Mouse (Mus musculus) frontal cortex, adult (tissue): Measurements from ENCODE around the gene Hmcn2.
A peak's percentile ranks its signal among the peaks of the same experiment; 100 is the strongest.

Experiments used
- ATAC-seq: cut with Nextera tagmentation; 2 replicates; pipeline ENCODE4 v1.9.2; 2017; ENCODE audit warnings: mild to moderate bottlenecking, moderate library complexity, mixed read lengths; ENCODE audit not compliant: low TSS enrichment

The Hmcn2 gene

DNA sequence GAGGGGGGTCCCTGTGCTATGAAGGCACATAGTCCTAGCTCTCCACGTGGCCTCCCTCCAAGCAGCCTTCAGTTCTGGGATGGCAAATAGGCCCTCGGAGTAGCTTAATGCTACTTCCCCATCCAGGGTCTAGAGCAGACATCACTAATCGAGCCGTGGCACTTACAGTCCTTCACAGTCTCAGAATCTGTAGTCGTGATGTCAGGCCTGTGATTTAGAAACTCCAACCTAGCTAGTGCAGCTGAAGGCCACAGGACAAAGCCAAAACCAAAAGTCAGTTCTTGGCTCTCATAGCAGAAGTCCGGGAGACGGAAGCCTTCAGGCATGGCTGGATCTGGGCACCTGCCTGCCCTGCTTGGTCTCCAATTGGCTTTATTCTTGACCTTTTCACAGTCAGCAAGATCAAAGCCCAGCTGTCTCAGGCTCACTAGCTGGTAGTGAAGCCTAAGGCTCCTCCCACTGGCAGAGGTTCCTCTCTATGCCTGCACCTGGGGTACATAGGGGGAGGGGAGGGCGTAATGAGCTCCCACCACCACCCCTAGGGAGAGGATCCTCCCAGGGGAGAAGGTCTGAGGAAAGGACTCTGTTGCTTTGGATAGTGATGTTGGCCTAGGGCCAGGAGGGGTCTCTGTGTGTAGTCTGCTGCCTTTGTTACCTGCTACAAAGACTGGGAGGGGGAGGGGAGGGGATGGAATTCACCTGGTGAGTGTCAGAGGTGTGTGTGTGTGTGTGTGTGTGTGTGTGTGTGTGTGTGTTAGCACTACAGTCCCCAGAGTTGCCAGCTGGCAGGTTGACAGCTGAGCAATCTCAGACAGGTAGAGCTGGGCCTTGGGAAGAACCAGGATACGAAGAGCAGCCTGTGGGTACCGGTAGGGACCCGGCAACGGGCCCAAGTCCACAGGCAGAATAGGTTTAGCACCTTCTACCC lies 163.3 kb downstream of the Hmcn2 start:
- ATAC-seq = no peak

DNA sequence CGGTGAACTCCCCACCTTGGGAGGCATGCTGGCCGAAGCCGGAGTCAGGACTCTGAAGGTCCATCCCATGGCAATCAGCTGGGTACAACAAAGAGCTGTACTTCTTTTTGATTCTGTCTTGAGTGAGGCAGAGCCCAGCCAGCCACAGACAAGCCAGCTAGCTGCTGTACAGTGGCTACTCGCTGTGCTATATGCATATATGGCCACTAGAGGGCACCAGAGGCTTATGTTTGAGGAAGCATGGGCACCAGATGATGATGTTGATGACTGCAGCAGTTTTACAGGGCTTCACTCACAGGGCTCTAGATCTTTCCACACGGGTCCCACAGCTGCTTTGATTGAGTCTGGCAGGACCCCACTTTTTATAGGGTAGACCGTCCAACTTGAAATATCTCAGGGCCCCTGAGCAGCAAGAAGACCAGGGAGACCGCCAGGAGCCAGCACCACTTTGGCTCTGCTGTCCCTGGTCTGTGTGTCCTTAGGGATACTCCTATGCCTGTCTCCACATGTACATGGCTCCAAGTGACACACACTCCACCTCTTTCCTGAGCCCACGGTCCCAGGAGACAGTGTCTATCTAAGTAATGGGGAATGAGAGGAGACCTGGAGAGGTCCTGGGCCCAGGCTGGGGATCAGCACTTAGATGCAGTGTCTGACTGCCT lies 168.8 kb downstream of the Hmcn2 start:
- peak; percentile 95 for ATAC-seq

DNA sequence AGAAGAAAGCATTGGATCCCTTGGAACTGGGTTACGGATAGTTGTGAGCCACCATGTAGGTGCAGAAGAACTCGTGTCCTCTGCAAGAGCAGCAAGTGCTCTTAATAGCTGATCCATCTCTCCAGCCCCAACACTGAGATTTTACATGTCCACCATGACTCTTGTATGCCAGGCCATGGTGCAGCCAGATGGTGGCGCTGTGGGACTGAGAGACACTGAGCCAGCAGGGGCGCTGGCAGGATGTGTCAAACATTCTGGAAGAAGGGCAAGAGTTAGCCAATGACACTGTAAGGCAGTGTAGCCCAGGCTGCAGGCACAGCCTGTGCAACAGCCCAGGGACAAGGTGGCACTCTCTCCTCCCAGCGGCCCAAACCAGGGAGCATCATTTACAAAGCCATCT lies 170.0 kb downstream of the Hmcn2 start:
- ATAC-seq = peak; percentile 44; the same call in 1 of the 2 replicates

DNA sequence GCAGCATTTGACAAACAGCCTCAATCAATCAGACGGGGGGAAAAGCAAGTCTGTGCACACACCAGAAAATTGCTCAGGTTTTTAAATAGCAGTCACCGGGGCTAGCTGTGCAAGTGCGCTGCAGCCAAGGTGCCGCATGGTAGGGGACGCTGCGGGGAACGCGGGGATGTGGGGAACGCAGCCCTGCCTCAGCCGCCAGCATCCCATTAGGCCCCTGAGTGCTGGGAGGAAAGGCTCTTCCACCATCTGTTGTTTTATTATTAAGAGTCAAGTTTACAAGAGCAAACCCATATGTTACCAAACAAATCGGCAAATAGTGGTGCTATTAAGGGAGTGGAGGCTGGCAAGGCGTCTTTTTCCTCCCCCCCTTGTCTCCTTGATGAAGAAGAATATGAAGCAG lies 175.0 kb downstream of the Hmcn2 start:
- no peak for ATAC-seq

DNA sequence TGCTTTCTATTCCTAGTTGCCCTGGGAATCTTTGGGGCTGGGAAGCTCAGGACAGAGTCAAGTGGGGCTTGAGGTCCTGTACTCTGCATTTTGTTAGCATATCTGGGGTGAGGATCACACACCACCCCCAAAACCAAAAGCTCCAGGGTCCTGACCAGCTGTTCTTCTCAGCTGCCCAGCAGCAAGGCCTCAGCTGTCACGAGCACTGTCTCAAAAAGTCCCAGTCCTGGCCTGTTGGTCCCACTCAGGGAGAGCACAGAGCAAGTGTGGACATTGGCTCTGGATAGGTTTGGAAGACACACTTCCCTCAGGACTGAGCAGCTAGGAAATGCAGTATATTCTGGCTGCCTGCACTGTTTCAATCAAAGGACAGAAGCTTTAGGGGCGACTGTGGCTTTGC lies 176.3 kb downstream of the Hmcn2 start:
- no peak for ATAC-seq

DNA sequence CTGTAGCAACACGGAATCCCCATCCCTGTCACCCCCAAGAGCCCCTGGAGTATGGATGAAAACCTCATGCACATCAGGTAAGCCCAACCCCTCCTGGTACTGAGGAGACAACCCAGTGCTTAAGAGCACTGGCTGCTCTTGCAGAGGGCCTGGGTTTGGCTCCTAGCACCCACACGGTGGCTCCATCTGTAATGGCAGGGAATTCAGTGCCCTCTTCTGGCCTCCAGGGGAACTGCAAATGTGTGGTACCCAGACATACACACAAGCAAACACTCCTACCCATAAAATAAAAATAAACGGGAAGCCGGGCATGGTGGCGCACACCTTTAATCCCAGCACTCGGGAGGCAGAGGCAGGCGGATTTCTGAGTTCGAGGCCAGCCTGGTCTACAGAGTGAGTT lies 178.1 kb downstream of the Hmcn2 start:
- no peak for ATAC-seq

DNA sequence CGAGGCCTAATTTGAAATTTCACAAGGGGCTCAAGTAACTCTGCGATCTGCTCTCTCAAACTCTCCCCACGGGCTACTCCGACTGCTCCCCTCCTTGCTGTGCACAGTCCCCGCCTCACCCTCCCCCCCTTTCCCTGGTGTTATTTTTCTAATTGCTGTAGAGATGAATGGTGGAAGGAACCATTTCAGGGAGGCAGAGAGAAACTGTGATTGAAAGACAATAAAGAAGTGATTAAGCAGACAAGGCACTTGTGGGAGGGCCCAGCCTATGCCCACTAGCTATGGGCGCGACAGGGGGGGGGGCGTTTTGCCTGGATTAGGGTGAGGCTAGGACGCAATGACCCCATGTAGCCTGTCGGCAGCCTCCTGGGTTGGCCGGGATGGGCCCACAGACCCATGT lies 179.0 kb downstream of the Hmcn2 start:
- no peak for ATAC-seq

DNA sequence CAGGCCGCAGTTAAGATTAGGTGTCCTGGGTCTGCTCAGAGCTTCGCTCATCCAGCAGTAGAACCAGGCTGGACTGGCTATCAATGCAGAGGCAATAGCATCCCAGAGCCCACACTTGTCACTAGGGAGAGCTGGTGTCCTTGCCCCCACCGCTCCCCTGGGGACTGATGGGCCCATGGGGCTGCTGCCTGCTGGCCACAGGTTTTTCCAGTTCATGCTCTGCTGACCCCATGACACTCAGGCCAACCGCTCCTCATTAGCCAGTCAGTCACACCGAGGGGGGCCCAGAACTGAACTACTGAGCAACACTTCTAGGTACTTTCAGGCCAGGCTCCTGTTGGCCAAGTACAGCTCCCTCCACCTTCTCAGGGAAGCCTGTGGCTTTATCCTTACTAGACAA lies 180.1 kb downstream of the Hmcn2 start:
- no peak for ATAC-seq

DNA sequence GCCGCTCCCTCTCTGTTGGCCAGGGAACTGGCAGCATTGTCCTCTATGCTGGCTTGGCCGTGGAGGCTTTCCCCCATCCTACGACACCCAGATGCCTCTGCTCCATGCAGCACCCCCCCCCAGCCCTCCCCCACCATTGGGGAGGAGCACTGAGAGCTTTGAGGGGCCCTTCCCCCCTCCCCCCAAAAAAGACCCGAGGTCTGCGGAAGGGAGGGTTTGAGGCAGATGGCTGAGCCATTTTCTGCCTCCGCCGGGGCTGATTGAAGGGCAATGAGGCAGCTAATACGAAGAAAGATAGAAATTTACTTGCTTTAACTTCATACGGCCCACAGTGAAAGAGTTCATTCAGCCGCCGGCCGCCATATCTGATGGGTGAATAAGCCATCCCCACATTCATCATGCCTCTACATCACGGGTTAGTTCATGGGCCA lies 180.8 kb downstream of the Hmcn2 start:
- no peak for ATAC-seq

DNA sequence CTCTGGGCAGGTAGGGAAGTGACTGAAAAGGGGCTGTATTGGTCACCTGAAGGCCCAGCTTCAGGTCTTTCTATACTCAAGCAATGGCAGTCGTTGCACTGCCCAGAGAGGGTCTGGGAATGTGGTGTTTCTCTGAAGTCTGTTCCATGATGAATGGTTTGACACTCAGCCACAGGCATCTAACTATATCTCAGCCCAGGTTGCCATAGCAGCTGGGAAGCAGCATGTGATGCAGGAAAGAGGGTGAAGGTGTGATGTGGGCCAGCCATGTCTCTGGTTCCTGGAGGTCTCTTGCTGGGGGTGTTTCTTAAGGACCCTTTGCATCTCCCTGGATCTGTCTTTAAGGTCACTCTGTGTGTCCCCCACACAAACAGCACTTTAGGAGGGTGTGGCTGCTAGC lies 181.9 kb downstream of the Hmcn2 start:
- peak; percentile 76 for ATAC-seq

DNA sequence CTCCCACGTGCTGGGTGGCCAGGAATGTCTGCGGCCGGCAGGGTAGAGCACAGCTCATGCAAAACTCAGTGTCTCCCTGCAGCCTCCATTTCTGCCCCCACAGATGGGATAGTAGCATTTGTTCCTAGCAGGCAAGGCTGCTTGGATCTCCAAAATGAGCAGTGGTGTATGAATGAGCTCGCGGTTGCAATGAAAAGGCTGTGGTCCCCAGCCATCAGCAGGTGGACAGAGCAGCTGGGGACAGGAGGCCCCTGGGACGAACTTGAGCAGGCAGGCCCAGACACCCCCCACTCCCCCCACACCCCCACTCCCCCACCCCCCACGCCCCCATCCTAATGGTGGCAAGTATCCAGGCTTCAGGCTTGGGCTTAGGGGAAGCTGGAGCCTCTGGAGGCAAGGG lies 182.9 kb downstream of the Hmcn2 start:
- ATAC-seq = peak; percentile 42; the same call in 1 of the 2 replicates

DNA sequence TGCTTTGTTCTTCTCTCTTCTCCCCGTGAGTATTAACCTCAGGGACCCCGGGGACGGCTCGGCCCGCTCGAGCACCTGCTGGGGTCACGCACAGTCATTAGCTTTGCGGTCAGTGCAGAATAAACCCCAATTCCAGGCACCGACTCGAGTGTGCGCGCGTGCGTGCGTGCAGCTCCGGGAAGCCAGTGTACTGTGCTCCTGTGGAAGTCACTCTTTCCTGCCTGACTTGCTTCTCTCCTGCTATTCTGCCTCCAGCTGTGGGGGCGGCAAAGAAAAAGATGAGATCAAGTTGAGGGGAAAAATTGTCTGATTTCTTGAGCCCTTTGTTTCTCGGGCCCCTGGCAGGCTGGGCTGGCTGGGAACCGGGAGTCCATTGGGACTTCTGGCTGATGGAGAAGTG lies 183.4 kb downstream of the Hmcn2 start:
- ATAC-seq = peak; percentile 66; the same call in 1 of the 2 replicates

DNA sequence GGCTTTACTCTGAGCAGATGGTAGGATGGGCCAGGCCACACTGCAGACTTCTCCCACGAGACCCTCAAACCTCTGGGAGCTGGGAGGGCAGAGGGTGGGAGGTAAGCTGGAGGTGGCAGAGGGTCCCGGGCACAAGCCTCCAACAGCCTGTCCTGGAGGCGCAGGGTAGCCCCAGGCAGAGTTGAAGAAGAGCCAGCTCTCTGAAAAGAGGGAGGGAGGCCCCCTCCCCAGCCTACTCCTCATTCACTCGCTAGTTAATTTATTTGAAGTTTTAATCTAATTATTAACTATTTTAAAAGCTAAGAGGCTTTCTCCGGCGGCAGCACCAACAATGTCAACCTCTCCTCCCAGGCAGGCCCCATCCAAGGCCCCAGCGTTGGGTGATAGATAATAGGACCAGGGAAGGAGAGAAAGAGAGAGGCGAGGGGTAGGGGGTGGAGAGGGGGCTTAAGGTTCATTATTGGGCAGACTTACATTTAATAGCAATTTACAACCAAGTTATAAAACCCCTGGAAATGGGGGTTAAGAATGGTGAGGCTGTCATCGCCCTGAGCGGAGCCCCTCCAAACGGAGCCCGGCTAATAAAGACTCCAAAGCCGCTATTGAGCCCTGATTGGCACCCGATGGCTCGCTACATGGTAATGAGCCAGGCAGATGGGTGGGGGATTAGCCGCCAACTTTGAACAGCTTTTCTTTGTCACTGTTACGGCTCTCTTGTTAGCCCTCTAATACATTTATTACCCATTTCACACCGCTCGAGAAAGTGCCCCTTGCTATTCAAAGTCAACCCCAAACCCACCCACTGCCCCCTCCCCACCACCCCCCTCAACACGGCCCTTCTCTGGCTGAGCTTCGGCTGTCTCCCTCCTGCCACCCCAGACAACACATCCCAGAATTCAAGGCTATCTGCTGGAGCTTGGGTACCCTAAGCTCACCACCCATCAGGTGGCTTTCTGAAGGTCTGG lies 185.4 kb downstream of the Hmcn2 start:
- ATAC-seq = no peak

DNA sequence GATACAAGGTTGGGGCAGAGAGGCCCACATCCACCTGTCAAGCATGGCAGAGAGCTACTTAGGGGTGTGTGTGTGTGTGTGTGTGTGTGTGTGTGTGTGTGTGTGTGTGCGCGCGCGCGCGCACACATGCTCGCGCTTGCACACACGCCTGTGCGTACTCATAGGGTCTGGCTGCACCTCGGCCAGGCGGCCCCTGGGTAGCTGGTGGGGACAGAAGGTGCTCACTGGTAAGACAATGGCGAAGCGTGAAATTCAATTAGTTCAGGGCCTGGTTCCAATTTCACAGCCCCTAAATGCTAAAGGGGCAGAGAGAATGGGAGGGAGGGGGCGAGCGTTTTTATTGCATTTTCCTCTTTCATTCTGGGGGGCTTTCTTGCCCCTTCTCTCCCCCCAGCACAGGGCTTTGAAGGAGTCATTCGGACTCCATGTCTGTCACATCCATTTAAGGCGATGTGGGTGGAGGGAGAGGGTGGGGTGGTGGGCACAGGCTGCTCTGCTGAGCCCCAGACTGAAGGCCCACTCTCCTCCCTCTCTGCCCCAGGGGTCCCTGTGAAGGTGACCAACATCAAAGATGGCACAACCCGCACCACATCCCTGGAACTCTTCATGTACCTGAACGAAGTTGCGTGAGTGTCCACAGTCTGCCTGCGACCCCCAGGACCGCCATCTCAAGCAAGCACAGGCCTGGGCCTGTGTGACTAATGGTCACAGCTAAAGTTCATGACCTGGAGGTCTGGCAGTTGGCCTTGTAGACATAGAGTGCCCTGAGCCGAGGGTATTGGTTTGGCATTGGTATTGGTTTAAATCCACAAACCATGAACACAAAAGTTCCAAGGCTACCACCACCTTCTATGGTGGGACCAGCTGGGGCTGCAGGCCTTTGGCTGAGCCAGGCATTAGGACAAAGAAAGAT lies 186.3 kb downstream of the Hmcn2 start:
- no peak for ATAC-seq

DNA sequence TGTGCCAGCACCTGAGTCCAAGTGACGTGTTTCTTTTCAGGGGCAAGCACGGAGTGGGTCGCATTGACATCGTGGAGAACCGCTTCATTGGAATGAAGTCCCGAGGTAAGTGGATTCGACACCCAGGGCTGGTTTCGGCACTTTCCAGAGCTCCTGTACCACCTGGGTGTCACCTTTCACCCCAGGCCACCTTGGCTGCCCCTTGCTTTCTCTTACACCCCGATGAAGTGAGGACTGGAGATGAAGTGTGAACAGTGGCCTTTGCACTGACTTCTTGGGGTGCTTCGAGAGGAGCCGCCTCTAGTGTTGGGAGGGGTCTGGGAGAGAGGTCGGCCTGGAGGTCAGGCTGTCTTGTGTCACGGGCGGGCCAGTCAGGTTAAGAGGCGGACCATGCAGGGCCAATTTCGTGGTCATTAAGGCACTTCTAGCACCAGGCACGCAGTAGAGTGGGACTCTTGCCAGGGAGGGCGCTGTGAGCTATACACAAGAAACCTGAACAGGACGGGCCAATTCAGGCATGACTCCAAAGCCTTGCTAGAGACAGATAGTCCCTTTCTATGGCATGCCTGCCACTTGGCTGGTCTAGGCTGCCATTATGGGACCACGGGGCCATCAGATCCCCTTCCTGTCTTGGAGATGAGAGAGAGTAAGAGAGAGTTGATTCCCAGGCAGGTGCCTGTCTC lies 187.4 kb downstream of the Hmcn2 start:
- no peak for ATAC-seq

DNA sequence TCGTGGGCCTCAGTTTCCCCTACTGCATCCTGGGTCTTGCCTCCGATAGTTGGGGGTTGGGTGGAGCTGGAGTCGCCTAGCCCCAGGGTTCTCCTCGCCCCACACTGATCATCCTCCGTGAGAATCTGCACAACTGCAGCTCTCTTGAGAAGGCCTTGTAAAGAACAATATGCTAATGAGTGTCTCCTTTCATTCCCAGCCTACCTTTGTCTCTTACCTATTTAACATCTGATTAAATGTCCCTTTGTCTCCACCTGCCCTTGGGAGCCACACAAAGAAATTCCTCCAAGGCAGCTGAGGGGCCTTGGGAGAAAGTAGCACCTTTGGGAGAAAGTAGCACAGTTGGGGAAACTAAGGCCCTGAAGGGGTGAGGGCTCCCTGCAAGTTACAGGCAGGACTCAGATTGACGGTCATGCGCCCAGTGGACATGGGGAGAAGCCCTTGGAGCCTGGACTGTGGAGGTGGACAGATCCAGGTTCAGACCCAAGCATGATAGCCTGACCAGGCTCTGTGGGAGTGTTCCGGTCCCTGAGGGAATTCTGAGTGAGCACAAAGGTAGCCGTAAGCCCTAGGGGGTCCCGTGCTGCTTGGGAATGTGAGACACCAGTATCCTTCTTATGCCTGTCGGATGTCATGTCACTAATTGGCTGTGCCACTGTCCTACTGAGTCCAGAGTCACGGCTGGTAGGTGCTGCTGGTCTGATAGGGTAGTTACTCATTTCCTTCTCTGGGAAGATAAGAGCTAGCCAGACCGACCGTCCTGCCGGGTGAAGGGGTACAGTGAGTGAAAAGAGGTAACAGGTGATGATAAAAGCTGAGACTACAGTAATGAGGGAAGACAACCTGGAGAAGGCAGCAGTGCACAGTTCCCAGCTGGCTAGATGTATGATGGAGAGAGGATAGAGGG lies 188.7 kb downstream of the Hmcn2 start:
- ATAC-seq = no peak

DNA sequence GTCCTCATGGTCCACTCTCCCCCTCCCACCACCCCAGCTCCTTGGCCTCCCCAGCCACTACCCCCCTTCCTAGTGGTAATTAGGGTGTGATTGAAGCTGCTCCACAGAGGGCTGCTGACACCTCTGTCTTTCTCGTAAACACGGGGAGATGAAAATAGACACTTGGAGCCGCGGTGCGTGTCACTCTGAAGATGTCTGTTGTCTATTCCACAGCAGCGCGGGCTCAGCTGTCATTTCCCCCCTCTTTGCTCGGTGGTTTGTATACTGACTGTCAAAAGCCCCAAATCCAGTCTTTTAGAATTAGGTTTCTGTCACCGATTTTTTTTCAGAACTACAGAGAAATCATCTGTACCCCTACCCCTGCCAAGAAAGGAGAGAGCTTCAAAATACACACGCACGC lies 191.3 kb downstream of the Hmcn2 start:
- no peak for ATAC-seq

DNA sequence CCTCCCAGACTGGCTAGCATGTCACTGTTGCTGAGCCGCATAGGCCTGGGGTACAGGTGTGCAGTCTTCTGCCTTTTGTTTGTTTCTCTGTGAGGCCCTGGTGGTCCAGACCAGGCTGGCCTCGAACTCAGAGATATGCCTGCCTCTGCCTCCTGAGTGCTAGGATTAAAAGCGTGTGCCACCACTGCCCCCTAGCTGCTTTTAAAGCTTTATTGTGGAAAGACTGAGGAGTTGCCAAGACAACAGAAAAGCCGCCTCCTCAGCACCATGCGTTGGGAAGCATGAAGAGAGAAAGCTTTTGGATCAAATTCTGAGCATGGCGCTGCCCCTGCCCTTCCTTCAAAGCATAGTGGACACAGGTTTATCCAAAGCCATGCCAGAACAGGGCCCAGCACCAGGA lies 194.6 kb downstream of the Hmcn2 start:
- ATAC-seq = no peak
